Mouse (Mus musculus) lung, embryonic 16.5 days (tissue): ENCODE data around the gene Cysltr2. TPM values are rescaled to one million over a fixed set of nuclear protein-coding genes. Genes with fewer than 3 reads are reported as not detected.

Experiments
- ATAC-seq: fragments of 200-750 bp; cut with Nextera tagmentation; 2 replicates; pipeline ENCODE4 v1.8.0; 2017; ENCODE audit warnings: low read depth, mild to moderate bottlenecking, moderate library complexity
- H3K27ac ChIP-seq: fragments of 300-500 bp; sonication (generic); 2 replicates; pipeline ENCODE4 v1.5.1; 2014; ENCODE audit warnings: mild to moderate bottlenecking, control low read depth, low read length
- H3K27me3 ChIP-seq: fragments of 300-500 bp; sonication (generic); 2 replicates; pipeline ENCODE4 v1.6.1; 2014; ENCODE audit warnings: low read depth, low read length, mixed read lengths; ENCODE audit not compliant: control insufficient read depth, insufficient read depth
- H3K36me3 ChIP-seq: fragments of 300-500 bp; sonication (generic); 2 replicates; pipeline ENCODE4 v1.6.1; 2014; ENCODE audit warnings: low read length; ENCODE audit not compliant: control insufficient read depth, insufficient read depth
- H3K4me1 ChIP-seq: fragments of 300-500 bp; sonication (generic); replicated peaks from 2 replicates; pipeline ENCODE4 v1.6.1; 2014; ENCODE audit warnings: low read length, mixed read lengths; ENCODE audit not compliant: control insufficient read depth, insufficient read depth
- H3K4me2 ChIP-seq: fragments of 300-500 bp; sonication (generic); 2 replicates; pipeline ENCODE4 v1.6.1; 2014; ENCODE audit warnings: low read depth, low read length, control low read depth
- H3K4me3 ChIP-seq: fragments of 300-500 bp; sonication (generic); 2 replicates; pipeline ENCODE4 v1.5.1; 2014; ENCODE audit warnings: mild to moderate bottlenecking, low read length, control low read depth
- H3K9ac ChIP-seq: fragments of 300-500 bp; sonication (generic); 2 replicates; pipeline ENCODE4 v1.6.1; 2014; ENCODE audit warnings: low read length, control low read depth
- H3K9me3 ChIP-seq: fragments of 300-500 bp; sonication (generic); 2 replicates; pipeline ENCODE4 v1.6.1; 2016; ENCODE audit warnings: low read length; ENCODE audit not compliant: control insufficient read depth
- WGBS: fragments of 180-500 bp; shearing (Covaris S2); extraction: QIAGEN DNeasy Blood & Tissue Kit; methylation state at CpG from one replicate; pipeline ENCODE4 v1.1.7; 2014; 5-methylcytosine and 5-hydroxymethylcytosine counted together
- polyA plus RNA-seq: library from polyadenylated mRNA; unstranded; fragments of >200 nt; fragmentation: Nextera tagmentation; extraction: Ambion mirVana; gene quantifications from 2 replicates; pipeline ENCODE4 v1.2.1, GENCODE M21; 2015

The Cysltr2 gene
- polyA plus RNA-seq, 1 experiment from 2014 or later = 0.60 TPM

DNA sequence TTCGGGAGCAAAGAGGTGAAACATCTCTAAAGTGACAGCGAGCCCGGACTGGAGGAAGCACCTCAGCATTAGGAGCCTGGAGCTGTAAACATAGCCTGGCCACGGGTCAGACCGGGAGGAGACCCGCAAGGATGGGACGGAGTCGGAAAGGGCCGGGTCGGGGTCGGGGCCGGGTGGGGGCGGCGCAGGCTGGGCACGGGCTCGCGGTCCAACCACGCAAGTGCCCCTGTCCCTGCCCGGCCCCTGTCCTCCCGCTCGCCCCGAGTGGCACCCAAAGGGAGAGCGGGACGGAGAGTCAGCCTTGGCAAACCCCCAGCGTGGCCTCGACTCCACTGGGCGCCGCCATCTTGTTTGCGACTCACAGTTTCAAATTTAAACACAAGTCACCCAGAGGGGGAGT, 68.8 kb downstream of the Cysltr2 start:
- Histone ChIP-seq H3K27ac (no peak overlapping the region), H3K9ac (no peak overlapping the region), H3K4me3 (no peak overlapping the region), H3K27me3 (no peaks in the 10 kb centered on the region), H3K9me3 (no peaks in the 10 kb centered on the region), H3K4me1 (peaks cover 9% of the 10 kb centered on the region; the same call in 1 of the 2 replicates), H3K4me2 (no peak overlapping the region), H3K36me3 (no peaks in the 10 kb centered on the region)
- no peak for ATAC-seq
- 92% methylated on average over 24 of the region's 29 CpGs for WGBS

DNA sequence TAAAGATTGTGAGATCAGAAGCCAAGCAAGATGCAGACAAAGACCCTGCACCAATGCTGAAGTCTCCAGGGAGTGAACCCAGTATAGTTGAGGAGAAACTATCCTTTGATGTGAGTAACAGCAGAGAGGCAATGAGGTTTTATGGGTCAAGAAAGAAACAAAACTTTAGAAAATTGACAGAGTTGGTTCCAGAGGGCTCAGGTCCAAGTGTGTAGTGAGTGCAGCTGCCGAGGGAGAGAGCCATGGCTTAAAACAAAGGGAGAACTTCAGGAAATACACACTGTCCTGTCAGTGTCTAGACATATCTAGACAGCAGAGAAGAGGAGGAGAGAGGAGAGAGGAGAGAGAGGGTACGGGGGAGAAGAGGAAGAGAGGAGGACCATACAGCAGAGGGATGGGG, 72.8 kb downstream of the Cysltr2 start:
- Histone ChIP-seq H3K9me3 (no peaks in the 10 kb centered on the region), H3K4me3 (no peak overlapping the region), H3K36me3 (no peaks in the 10 kb centered on the region), H3K27ac (no peak overlapping the region), H3K4me2 (no peak overlapping the region), H3K4me1 (no peaks in the 10 kb centered on the region), H3K27me3 (no peaks in the 10 kb centered on the region), H3K9ac (no peak overlapping the region)
- ATAC-seq = 0 out of 2 replicates have a peak, but pooled peaks have one; percentile 31
- 37% methylated on average over 2 of the region's 2 CpGs for WGBS

Other genes starting within 250 kb of the Cysltr2 start
- gene Rcbtb2, start 73.9 kb upstream of the Cysltr2 start, polyA plus RNA-seq = 99.7 and 101 TPM in 2 replicates
- gene Lpar6, start 188.8 kb upstream of the Cysltr2 start, polyA plus RNA-seq = 13.7 and 14.1 TPM in 2 replicates